Mouse (Mus musculus): ENCODE measurements around the gene Taar6. TPM values are rescaled to one million over a fixed set of nuclear protein-coding genes. Genes with fewer than 3 reads are reported as not detected.
A peak's percentile ranks its signal among the peaks of the same experiment; 100 is the strongest.

Gene Taar6
- not detected for total RNA-seq (2021)
- long read RNA-seq, experiment 1: 0 reads
- long read RNA-seq, experiment 2: 0 reads

GRCm38 (mm10) chr10:23985546-23985945 lies at the start of gene Taar6:
Gene Taar6 (minus strand): TSS chr10:23985646.
- no peak for DNase-seq (ENCODE audit: low spot score in 2 of 2)
- Histone ChIP-seq H3K27ac (no peak within 1 kb of the TSS), H3K4me3 (no peak within 1 kb of the TSS)
- no peak for TF ChIP-seq CTCF (conservative IDR thresholded peaks at IDR 0.05)

- no peak for DNase-seq (ENCODE audit: low spot score in 2 of 2)
- TF ChIP-seq CTCF (conservative IDR thresholded peaks at IDR 0.05): no peak
- Histone ChIP-seq H3K27ac (no peak overlapping the region), H3K4me3 (no peak overlapping the region)
Measured at GRCm38 (mm10) chr10:24031347-24031746, 45.9 kb upstream of the Taar6 start.

- no peak for DNase-seq (ENCODE audit: low spot score in 2 of 2)
Measured at GRCm38 (mm10) chr10:24026922-24027321, 41.5 kb upstream of the Taar6 start, which contains the start of gene Taar7d. Gene Taar7d (plus strand): TSS chr10:24027222.

GRCm38 (mm10) chr10:24008143-24008542 lies 22.7 kb upstream of the Taar6 start:
- Histone ChIP-seq H3K27ac (no peak overlapping the region), H3K4me3 (no peak overlapping the region)
- no peak for TF ChIP-seq CTCF (conservative IDR thresholded peaks at IDR 0.05)
- no peak for DNase-seq (ENCODE audit: low spot score in 2 of 2)

More at GRCm38 (mm10) chr10:24026922-24027321, 41.5 kb upstream of the Taar6 start, which contains the start of gene Taar7d:
- no peak within 1 kb of the TSS for H3K27ac ChIP-seq
- H3K4me3 ChIP-seq: no peak within 1 kb of the TSS
- TF ChIP-seq CTCF (conservative IDR thresholded peaks at IDR 0.05): no peak

GRCm38 (mm10) chr10:24007034-24007433 lies 21.6 kb upstream of the Taar6 start:
- Histone ChIP-seq H3K4me3 (no peak overlapping the region), H3K27ac (no peak overlapping the region)
- DNase-seq (ENCODE audit: low spot score in 2 of 2): no peak
- no peak for TF ChIP-seq CTCF (conservative IDR thresholded peaks at IDR 0.05)

GRCm38 (mm10) chr10:24006442-24006841 lies 21.0 kb upstream of the Taar6 start:
- no peak for DNase-seq (ENCODE audit: low spot score in 2 of 2)
- Histone ChIP-seq H3K4me3 (no peak overlapping the region), H3K27ac (no peak overlapping the region)
- no peak for TF ChIP-seq CTCF (conservative IDR thresholded peaks at IDR 0.05)

- Histone ChIP-seq H3K4me3 (no peak within 1 kb of the TSS), H3K27ac (no peak within 1 kb of the TSS)
- TF ChIP-seq CTCF (conservative IDR thresholded peaks at IDR 0.05): no peak
- no peak for DNase-seq (ENCODE audit: low spot score in 2 of 2)
Measured at GRCm38 (mm10) chr10:23999639-24000038, 14.2 kb upstream of the Taar6 start, which contains the start of gene Taar7b. Gene Taar7b (plus strand): TSS chr10:23999939.

GRCm38 (mm10) chr10:23993381-23993780 lies 7.9 kb upstream of the Taar6 start, which contains the start of gene Taar7a:
Gene Taar7a (minus strand): TSS chr10:23993481.
- no peak for DNase-seq (ENCODE audit: low spot score in 2 of 2)

GRCm38 (mm10) chr10:23986419-23986818 lies 973 bp upstream of the Taar6 start:
- no peak overlapping the region for H3K27ac ChIP-seq
- no peak overlapping the region for H3K4me3 ChIP-seq
- no peak for DNase-seq (ENCODE audit: low spot score in 2 of 2)
- TF ChIP-seq CTCF (conservative IDR thresholded peaks at IDR 0.05): no peak

More at GRCm38 (mm10) chr10:23993381-23993780, 7.9 kb upstream of the Taar6 start, which contains the start of gene Taar7a:
- H3K27ac ChIP-seq: no peak within 1 kb of the TSS
- no peak within 1 kb of the TSS for H3K4me3 ChIP-seq
- no peak for TF ChIP-seq CTCF (conservative IDR thresholded peaks at IDR 0.05)

GRCm38 (mm10) chr10:23978901-23979705 lies 6.3 kb downstream of the Taar6 start:
- peak; percentile 70 for TF ChIP-seq CTCF (conservative IDR thresholded peaks at IDR 0.05)
- DNase-seq (ENCODE audit: low spot score in 2 of 2): peak; percentile 61 to 75
- Histone ChIP-seq H3K27ac (no peak overlapping the region), H3K4me3 (no peak overlapping the region)

GRCm38 (mm10) chr10:23977958-23978357 lies 7.5 kb downstream of the Taar6 start:
- Histone ChIP-seq H3K27ac (no peak overlapping the region), H3K4me3 (no peak overlapping the region)
- DNase-seq (ENCODE audit: low spot score in 2 of 2): no peak
- no peak for TF ChIP-seq CTCF (conservative IDR thresholded peaks at IDR 0.05)

- H3K4me3 ChIP-seq: no peak overlapping the region
- no peak overlapping the region for H3K27ac ChIP-seq
- TF ChIP-seq CTCF (conservative IDR thresholded peaks at IDR 0.05): no peak
- no peak for DNase-seq (ENCODE audit: low spot score in 2 of 2)
Measured at GRCm38 (mm10) chr10:23971256-23971655, 14.2 kb downstream of the Taar6 start.

- DNase-seq (ENCODE audit: low spot score in 2 of 2): no peak
- Histone ChIP-seq H3K27ac (no peak within 1 kb of the TSS), H3K4me3 (no peak within 1 kb of the TSS)
- TF ChIP-seq CTCF (conservative IDR thresholded peaks at IDR 0.05): no peak
Measured at GRCm38 (mm10) chr10:23970656-23971165, 14.7 kb downstream of the Taar6 start, which contains the start of gene Taar5. Gene Taar5 (plus strand): TSS chr10:23970706.
